Mouse (Mus musculus) midbrain, embryonic 14.5 days (tissue): ENCODE measurements at regions not wholly inside any gene's neighbourhood (a gene's known extent, or its start where the extent isn't known, plus 50 kb on each side); places are given as distances from the start of the nearest gene placed in this dataset.

ENCODE experiments used
- ATAC-seq: fragments of 200-750 bp; cut with Nextera tagmentation; 2 replicates; pipeline ENCODE4 v1.8.0; 2017; ENCODE audit warnings: moderate number of reproducible peaks, moderate library complexity; ENCODE audit not compliant: low FRiP score, low TSS enrichment
- DNase-seq: peaks from one replicate; pipeline ENCODE4 v3.0.0-alpha.2; 2015
- H3K27ac ChIP-seq: fragments of 300-500 bp; sonication (generic); replicated peaks from 2 replicates; pipeline ENCODE4 v1.5.1; 2014; ENCODE audit warnings: mild to moderate bottlenecking, low read depth, low read length, moderate library complexity
- H3K27me3 ChIP-seq: fragments of 300-500 bp; sonication (generic); 2 replicates; pipeline ENCODE4 v1.6.1; 2014; ENCODE audit warnings: low read length, control low read depth, mixed read lengths; ENCODE audit not compliant: control insufficient read depth, insufficient read depth
- H3K36me3 ChIP-seq: fragments of 300-500 bp; sonication (generic); 2 replicates; pipeline ENCODE4 v1.6.1; 2014; ENCODE audit warnings: low read length, control low read depth; ENCODE audit not compliant: control insufficient read depth, insufficient read depth
- H3K4me1 ChIP-seq: fragments of 300-500 bp; sonication (generic); 2 replicates; pipeline ENCODE4 v1.6.1; 2014; ENCODE audit warnings: mild to moderate bottlenecking, antibody characterized with exemption, low read length, control low read depth; ENCODE audit not compliant: control insufficient read depth, insufficient read depth
- H3K4me2 ChIP-seq: fragments of 300-500 bp; sonication (generic); 2 replicates; pipeline ENCODE4 v1.6.1; 2014; ENCODE audit warnings: mild to moderate bottlenecking, low read length, moderate library complexity
- H3K4me3 ChIP-seq: fragments of 300-500 bp; sonication (generic); replicated peaks from 2 replicates; pipeline ENCODE4 v1.5.1; 2014; ENCODE audit warnings: low read depth, low read length
- H3K9ac ChIP-seq: fragments of 300-500 bp; sonication (generic); replicated peaks from 2 replicates; pipeline ENCODE4 v1.6.1; 2014; ENCODE audit warnings: mild to moderate bottlenecking, low read length, moderate library complexity
- H3K9me3 ChIP-seq: fragments of 300-500 bp; sonication (generic); 2 replicates; pipeline ENCODE4 v1.6.1; 2016; ENCODE audit warnings: low read length, control low read depth, mixed read lengths; ENCODE audit not compliant: control insufficient read depth
- WGBS: fragments of 180-500 bp; shearing (Covaris S2); extraction: QIAGEN DNeasy Blood & Tissue Kit; methylation state at CpG from one replicate; pipeline ENCODE4 v1.1.7; 2014; 5-methylcytosine and 5-hydroxymethylcytosine counted together

- Histone ChIP-seq H3K27me3 (no peaks in the 10 kb centered on the region), H3K9ac (no peak overlapping the region), H3K9me3 (no peaks in the 10 kb centered on the region), H3K4me2 (no peak overlapping the region), H3K27ac (no peak overlapping the region), H3K4me1 (0 out of 2 replicates have a peak, but pooled peaks cover 5% of the 10 kb centered on the region), H3K4me3 (no peak overlapping the region), H3K36me3 (no peaks in the 10 kb centered on the region)
- DNase-seq (no peak), ATAC-seq (no peak)
- WGBS: 68% methylated on average over 3 of the region's 3 CpGs
Observed at GRCm38 (mm10) chr2:45793561-45793960, 676.4 kb upstream of the Zeb2 start.

- ATAC-seq: peak; percentile 58; the same call in 1 of the 2 replicates
- no peaks in the 10 kb centered on the region for H3K27me3 ChIP-seq
- H3K27ac ChIP-seq: no peak overlapping the region
- DNase-seq: peak; percentile 39
- H3K9ac ChIP-seq: no peak overlapping the region
- no peaks in the 10 kb centered on the region for H3K9me3 ChIP-seq
- 0 out of 2 replicates have a peak, but pooled peaks cover 5% of the 10 kb centered on the region for H3K4me1 ChIP-seq
- H3K4me3 ChIP-seq: no peak overlapping the region
- H3K36me3 ChIP-seq: no peaks in the 10 kb centered on the region
- WGBS: 8% methylated on average over 4 of the region's 4 CpGs
- no peak overlapping the region for H3K4me2 ChIP-seq
Observed at GRCm38 (mm10) chr2:45789739-45790138, 672.5 kb upstream of the Zeb2 start.

- H3K4me2 ChIP-seq: no peak overlapping the region
- no peaks in the 10 kb centered on the region for H3K9me3 ChIP-seq
- DNase-seq: no peak
- H3K27me3 ChIP-seq: no peaks in the 10 kb centered on the region
- ATAC-seq: no peak
- no peaks in the 10 kb centered on the region for H3K36me3 ChIP-seq
- no peak overlapping the region for H3K9ac ChIP-seq
- no peak overlapping the region for H3K4me3 ChIP-seq
- 0 out of 2 replicates have a peak, but pooled peaks cover 5% of the 10 kb centered on the region for H3K4me1 ChIP-seq
- 66% methylated on average over 16 of the region's 16 CpGs for WGBS
- no peak overlapping the region for H3K27ac ChIP-seq
Observed at GRCm38 (mm10) chr2:45787732-45788390, 670.7 kb upstream of the Zeb2 start.

- H3K4me3 ChIP-seq: no peak overlapping the region
- H3K36me3 ChIP-seq: no peaks in the 10 kb centered on the region
- DNase-seq: peak; percentile 35
- WGBS: 20% methylated on average over 6 of the region's 6 CpGs
- no peak for ATAC-seq
- no peak overlapping the region for H3K9ac ChIP-seq
- H3K4me1 ChIP-seq: 0 out of 2 replicates have a peak, but pooled peaks cover 5% of the 10 kb centered on the region
- H3K27ac ChIP-seq: no peak overlapping the region
- no peaks in the 10 kb centered on the region for H3K27me3 ChIP-seq
- H3K9me3 ChIP-seq: no peaks in the 10 kb centered on the region
- no peak overlapping the region for H3K4me2 ChIP-seq
Observed at GRCm38 (mm10) chr2:45786787-45787186, 669.6 kb upstream of the Zeb2 start.

- H3K36me3 ChIP-seq: no peaks in the 10 kb centered on the region
- H3K27me3 ChIP-seq: no peaks in the 10 kb centered on the region
- H3K9me3 ChIP-seq: no peaks in the 10 kb centered on the region
- H3K4me3 ChIP-seq: no peak overlapping the region
- WGBS: 75% methylated on average over 2 of the region's 2 CpGs
- 0 out of 2 replicates have a peak, but pooled peaks cover 5% of the 10 kb centered on the region for H3K4me1 ChIP-seq
- no peak for DNase-seq
- H3K27ac ChIP-seq: no peak overlapping the region
- no peak overlapping the region for H3K9ac ChIP-seq
- no peak for ATAC-seq
- no peak overlapping the region for H3K4me2 ChIP-seq
Observed at GRCm38 (mm10) chr2:45785684-45786083, 668.5 kb upstream of the Zeb2 start.

- no peak overlapping the region for H3K4me2 ChIP-seq
- no peak overlapping the region for H3K9ac ChIP-seq
- H3K27me3 ChIP-seq: no peaks in the 10 kb centered on the region
- peak; percentile 56 for DNase-seq
- H3K9me3 ChIP-seq: no peaks in the 10 kb centered on the region
- peak; percentile 64 for ATAC-seq
- WGBS: 72% methylated on average over 9 of the region's 9 CpGs
- H3K36me3 ChIP-seq: no peaks in the 10 kb centered on the region
- H3K4me3 ChIP-seq: no peak overlapping the region
- no peak overlapping the region for H3K27ac ChIP-seq
- no peaks in the 10 kb centered on the region for H3K4me1 ChIP-seq
Observed at GRCm38 (mm10) chr2:45783634-45784412, 666.6 kb upstream of the Zeb2 start.

GRCm38 (mm10) chr2:45777466-45777865, 660.3 kb upstream of the Zeb2 start:
- Histone ChIP-seq H3K9me3 (no peaks in the 10 kb centered on the region), H3K4me2 (no peak overlapping the region), H3K27me3 (no peaks in the 10 kb centered on the region), H3K4me1 (no peaks in the 10 kb centered on the region), H3K27ac (no peak overlapping the region), H3K4me3 (no peak overlapping the region), H3K36me3 (no peaks in the 10 kb centered on the region), H3K9ac (no peak overlapping the region)
- DNase-seq: no peak
- ATAC-seq: peak; percentile 8; the same call in 1 of the 2 replicates
- 89% methylated on average over 7 of the region's 7 CpGs for WGBS

- Histone ChIP-seq H3K9ac (no peak overlapping the region), H3K27ac (no peak overlapping the region), H3K9me3 (no peaks in the 10 kb centered on the region), H3K4me1 (no peaks in the 10 kb centered on the region), H3K4me2 (no peak overlapping the region), H3K27me3 (no peaks in the 10 kb centered on the region), H3K36me3 (no peaks in the 10 kb centered on the region), H3K4me3 (no peak overlapping the region)
- ATAC-seq (no peak), DNase-seq (peak; percentile 18)
- WGBS: 70% methylated on average over 17 of the region's 17 CpGs
Observed at GRCm38 (mm10) chr2:45776485-45777135, 659.4 kb upstream of the Zeb2 start.
